Mouse (Mus musculus) left cerebral cortex, postnatal 10 days (tissue): ENCODE measurements around the gene Myh2. TPM values are rescaled to one million over a fixed set of nuclear protein-coding genes. Genes with fewer than 3 reads are reported as not detected.

Experiments
- DNase-seq, 2 experiments: peaks; one replicate each; pipeline ENCODE4 v3.0.0; 2021 to 2022; ENCODE audit warnings: low spot score in 2 of 2, mixed read lengths in 1 of 2; ENCODE audit errors: extremely low spot score in 1 of 2
- intact Hi-C: fragments of 180-260 bp; cut with DNase I; formaldehyde crosslinking; loops from one replicate; pipeline ENCODE4 v1.15.1; 2025
- total RNA-seq, 2 experiments: library from RNA; stranded (reverse); gene quantifications; 2 replicates each; pipeline ENCODE4 v1.2.3; 2021

Gene Myh2
- total RNA-seq, 2 experiments from 2014 or later, result 0.58 to 0.59 TPM

GRCm38 (mm10) chr11:67229946-67230345 lies 59.1 kb downstream of the Myh2 start:
- intact Hi-C loops, result no loop called here
- DNase-seq, result no peak

GRCm38 (mm10) chr11:67235639-67236358 lies 65.0 kb downstream of the Myh2 start:
- intact Hi-C loops, result loop anchor here (2.0 to 5.0 kb wide), 2 partner anchors 112 to 121 kb away; no protein-coding TSS in a partner anchor
- peak; percentile 52 for DNase-seq

- DNase-seq, result no peak
- intact Hi-C loops, result loop anchor here (5.0 kb wide), 1 partner anchor 111 kb away; no protein-coding TSS in a partner anchor
Measured at GRCm38 (mm10) chr11:67236799-67237198, 66.0 kb downstream of the Myh2 start.

- DNase-seq, result no peak
- intact Hi-C loops, result loop anchor here (5.0 kb wide), 1 partner anchor 110 kb away; no protein-coding TSS in a partner anchor
Measured at GRCm38 (mm10) chr11:67237481-67238079, 66.8 kb downstream of the Myh2 start, which contains the start of gene Myh4. Gene Myh4 (plus strand): TSS chr11:67238029.

- intact Hi-C loops, result no loop called here
- DNase-seq, result no peak
Measured at GRCm38 (mm10) chr11:67241051-67241450, 70.2 kb downstream of the Myh2 start.

Other genes with a start within 250 kb of the Myh2 start
- gene Tmem238l, start 214.4 kb upstream of the Myh2 start, total RNA-seq, result not detected
- under 1 TPM; 0.43 to 0.51 TPM for gene Tmem220, start 145.9 kb upstream of the Myh2 start, total RNA-seq
- gene Adprm, start 118.4 kb upstream of the Myh2 start, total RNA-seq, result 10 to 100 TPM; 23.0 to 26.1 TPM
- gene Sco1, start 118.4 kb upstream of the Myh2 start, total RNA-seq, result 1 to 10 TPM; 8.3 to 8.9 TPM
- gene Myh3, start 92.7 kb upstream of the Myh2 start, total RNA-seq, result 1 to 10 TPM; 3.3 TPM
- under 1 TPM; 0.32 to 0.45 TPM for gene Myh1, start 29.0 kb downstream of the Myh2 start, total RNA-seq
- gene Myh4, start 67.0 kb downstream of the Myh2 start, total RNA-seq, result under 1 TPM; 0.51 to 0.64 TPM
- 1 to 10 TPM; 1.2 to 1.5 TPM for gene Myh8, start 106.1 kb downstream of the Myh2 start, total RNA-seq
- under 1 TPM; 0.43 to 0.71 TPM for gene Myh13, start 150.6 kb downstream of the Myh2 start, total RNA-seq